Mouse (Mus musculus) G1E (cell line): ENCODE measurements around the gene Snupn. TPM values are rescaled to one million over a fixed set of nuclear protein-coding genes. Genes with fewer than 3 reads are reported as not detected.
"Not testable (repeated sequence)": the region's sequence is repeated elsewhere in the genome, so short reads cannot be mapped to it uniquely, and the experiment has no call there.

ENCODE experiments used
- ATAC-seq: 2 replicates; pipeline ENCODE4 v1.8.0; 2016; ENCODE audit warnings: mild to moderate bottlenecking; ENCODE audit not compliant: insufficient number of reproducible peaks, poor library complexity, low FRiP score, severe bottlenecking; ENCODE audit errors: extremely low read depth
- DNase-seq: peaks from one replicate; pipeline ENCODE4 v3.0.0; 2012; ENCODE audit warnings: low spot score
- H3K27me3 ChIP-seq: 2 replicates; pipeline ENCODE4 v1.6.1; 2012; ENCODE audit warnings: mild to moderate bottlenecking, low read length, inconsistent platforms; ENCODE audit not compliant: insufficient read depth
- H3K36me3 ChIP-seq: replicated peaks from 2 replicates; pipeline ENCODE3; 2012; ENCODE audit warnings: mild to moderate bottlenecking, inconsistent platforms
- H3K4me1 ChIP-seq: 2 replicates; pipeline ENCODE4 v1.6.1; 2012; ENCODE audit warnings: low read depth, low read length, inconsistent platforms, mixed read lengths; ENCODE audit not compliant: insufficient read depth
- H3K4me3 ChIP-seq: 2 replicates; pipeline ENCODE4 v1.5.1; 2012; ENCODE audit warnings: low read depth, mild to moderate bottlenecking, inconsistent platforms, low read length, moderate library complexity, mixed read lengths
- H3K9me3 ChIP-seq: replicated peaks from 2 replicates; pipeline ENCODE4 v1.6.1; 2012; ENCODE audit warnings: inconsistent platforms
- CTCF ChIP-seq: IDR thresholded peaks from 2 replicates; pipeline ENCODE4 v1.5.1; 2012; ENCODE audit warnings: low read depth, low read length, inconsistent platforms, mixed read lengths
- GATA1 ChIP-seq: IDR thresholded peaks from 2 replicates; pipeline ENCODE4 v1.6.1; 2012; ENCODE audit warnings: borderline replicate concordance, low read length, inconsistent platforms, mixed read lengths
- GATA2 ChIP-seq: IDR thresholded peaks from 2 replicates; pipeline ENCODE4 v1.6.1; 2012; ENCODE audit warnings: low read depth, low read length, inconsistent platforms, borderline replicate concordance
- POLR2AphosphoS5 ChIP-seq: IDR thresholded peaks from 2 replicates; pipeline ENCODE4 v1.6.1; 2012; ENCODE audit warnings: low read depth, low read length, inconsistent platforms; ENCODE audit not compliant: insufficient replicate concordance
- TAL1 ChIP-seq: conservative IDR thresholded peaks from 2 replicates; pipeline ENCODE4 v1.6.1; 2012; ENCODE audit warnings: low read depth, low read length, inconsistent platforms, mixed read lengths
- polyA plus RNA-seq: library from polyadenylated mRNA; stranded (reverse); fragments of >175 nt; gene quantifications from 2 replicates; pipeline ENCODE4 v1.2.3, GENCODE M21; 2012
- total RNA-seq, 2 experiments: library from RNA; stranded (forward) in 1 of 2; stranded (reverse) in 1 of 2; fragments of 200-1000 nt in 1 of 2; fragments of >200 nt in 1 of 2; fragmentation: Nextera tagmentation in 1 of 2; gene quantifications; 2 replicates each; pipeline ENCODE4 v1.2.3; 2014 to 2017

The Snupn gene
- total and polyA plus RNA-seq, 3 experiments = 2.4 to 19.2 (median 18.7) TPM

DNA sequence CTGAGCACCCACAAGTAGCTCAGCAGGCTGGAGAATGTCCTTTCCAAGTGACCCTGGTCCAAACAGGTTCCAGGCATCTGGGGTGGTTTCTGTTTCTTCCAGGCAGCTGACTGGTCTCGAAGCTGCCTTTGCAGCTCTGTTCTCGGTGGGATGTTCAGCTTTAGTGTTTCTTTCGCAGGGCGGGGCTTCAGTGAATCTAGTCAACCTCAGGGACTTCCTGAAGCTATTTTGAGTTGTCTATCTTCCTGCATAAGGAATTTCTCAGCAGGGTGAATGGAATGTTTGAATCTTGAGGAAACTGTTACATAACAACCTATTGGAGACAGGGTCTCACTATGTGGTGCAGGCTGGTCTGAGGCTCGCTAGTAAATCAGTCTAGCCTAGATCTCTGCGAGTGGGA, 29.5 kb downstream of the Snupn start:
- no peak overlapping the region for H3K4me3 ChIP-seq
- H3K36me3 ChIP-seq = peaks cover 59% of the 10 kb centered on the region
- H3K27me3 ChIP-seq = no peaks in the 10 kb centered on the region
- H3K9me3 ChIP-seq = no peaks in the 10 kb centered on the region
- DNase-seq = no peak
- no peak for ATAC-seq
- TF ChIP-seq GATA1 (no peak), POLR2AphosphoS5 (no peak), CTCF (no peak), TAL1 (no peak)
- H3K4me1 ChIP-seq = peaks cover 47% of the 10 kb centered on the region

- Histone ChIP-seq H3K9me3 (no peaks in the 10 kb centered on the region), H3K36me3 (peaks cover 58% of the 10 kb centered on the region), H3K27me3 (no peaks in the 10 kb centered on the region), H3K4me3 (no peak overlapping the region; the same call in 1 of the 2 replicates), H3K4me1 (peaks cover 35% of the 10 kb centered on the region)
- DNase-seq (no peak), ATAC-seq (no peak)
- no peak for TF ChIP-seq CTCF
- TF ChIP-seq TAL1 = no peak
- TF ChIP-seq GATA1 = no peak
- TF ChIP-seq POLR2AphosphoS5 = no peak
- TF ChIP-seq GATA2 = no peak
Measured at GRCm38 (mm10) chr9:56981502-56981901, 30.8 kb downstream of the Snupn start.

- Histone ChIP-seq H3K4me1 (peaks cover 33% of the 10 kb centered on the region), H3K4me3 (peak within 1 kb of the TSS; percentile 83), H3K27me3 (no peaks in the 10 kb centered on the region), H3K36me3 (peaks cover 2% of the 10 kb centered on the region), H3K9me3 (no peaks in the 10 kb centered on the region)
- ATAC-seq (peak; percentile 73), DNase-seq (peak; percentile 88)
- TF ChIP-seq POLR2AphosphoS5 = no peak
- no peak for TF ChIP-seq TAL1
- TF ChIP-seq CTCF = no peak
- no peak for TF ChIP-seq GATA1
- no peak for TF ChIP-seq GATA2
Measured at GRCm38 (mm10) chr9:56994286-56995197, 43.9 kb downstream of the Snupn start, which contains the start of gene Ptpn9. Gene Ptpn9, plus strand, starts transcription at chr9:56994923.

DNA sequence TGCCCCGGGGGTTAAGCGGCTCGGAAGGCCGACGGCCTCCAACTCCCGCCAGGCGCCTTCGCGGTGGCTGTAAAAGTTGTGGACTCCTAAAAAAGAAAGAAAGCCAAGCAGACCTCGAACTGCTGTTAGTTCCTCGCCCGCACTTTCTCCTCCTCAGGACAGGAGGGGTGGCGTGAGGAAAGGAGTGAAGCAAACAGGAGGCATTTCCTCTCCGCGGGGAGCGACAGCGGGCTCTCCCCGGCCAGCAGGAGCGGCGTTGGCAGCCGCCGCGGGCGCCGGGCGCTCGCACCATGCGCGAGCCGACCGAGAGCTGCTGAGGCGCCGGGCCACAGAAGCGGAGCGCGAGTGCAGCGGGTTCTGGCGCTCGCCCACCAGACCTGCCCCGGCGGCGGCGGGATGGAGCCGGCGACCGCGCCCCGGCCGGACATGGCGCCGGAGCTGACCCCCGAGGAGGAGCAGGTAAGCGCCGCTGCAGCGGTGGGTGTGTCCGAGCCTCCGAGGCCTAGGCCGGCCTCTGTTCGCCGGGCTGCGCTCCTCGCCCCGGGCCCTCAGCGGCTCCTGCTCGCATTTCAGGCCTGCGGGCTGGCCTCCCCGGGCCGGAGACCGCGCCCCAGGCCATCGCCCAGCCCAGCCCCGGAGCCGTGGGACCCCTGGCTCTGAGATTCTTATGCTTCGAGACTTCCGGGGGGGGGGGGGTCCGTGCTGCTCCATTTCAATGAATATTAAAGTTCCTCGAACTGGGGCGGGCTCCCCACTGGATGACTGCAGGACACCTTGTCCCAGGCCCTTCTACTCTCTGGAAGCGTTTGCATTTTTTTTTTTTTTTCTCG, 44.7 kb downstream of the Snupn start:
- ATAC-seq = no peak
- Histone ChIP-seq H3K36me3 (peaks cover 10% of the 10 kb centered on the region), H3K9me3 (no peaks in the 10 kb centered on the region), H3K27me3 (no peaks in the 10 kb centered on the region), H3K4me1 (peaks cover 39% of the 10 kb centered on the region), H3K4me3 (peak overlapping the region; percentile 83)
- DNase-seq = peak; percentile 63
- no peak for TF ChIP-seq CTCF
- no peak for TF ChIP-seq GATA1
- TF ChIP-seq GATA2 = no peak
- TF ChIP-seq TAL1 = no peak
- TF ChIP-seq POLR2AphosphoS5 = no peak

DNA sequence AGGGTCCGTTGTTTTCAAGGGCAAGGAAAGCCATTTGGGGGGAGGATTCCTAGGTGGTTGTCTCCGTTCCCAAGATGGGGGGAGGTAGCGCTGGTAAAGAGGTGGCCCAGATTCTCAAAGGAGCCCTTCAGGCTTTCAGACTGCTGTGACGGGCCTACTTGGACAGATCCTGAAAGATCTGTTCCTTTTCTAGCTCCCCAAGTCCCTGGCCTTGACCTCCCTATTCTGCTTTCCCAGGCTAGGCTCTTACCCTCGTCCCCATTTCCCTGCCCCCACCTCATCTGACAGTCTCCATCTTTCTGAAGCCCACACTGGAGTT, 45.3 kb downstream of the Snupn start:
- peaks cover 33% of the 10 kb centered on the region for H3K4me1 ChIP-seq
- H3K27me3 ChIP-seq = no peaks in the 10 kb centered on the region
- peak overlapping the region; percentile 83 for H3K4me3 ChIP-seq
- ATAC-seq (no peak), DNase-seq (peak; percentile 16)
- TF ChIP-seq GATA2 (no peak), TAL1 (no peak), GATA1 (no peak), POLR2AphosphoS5 (no peak), CTCF (no peak)
- peaks cover 10% of the 10 kb centered on the region for H3K36me3 ChIP-seq
- H3K9me3 ChIP-seq = no peaks in the 10 kb centered on the region

GRCm38 (mm10) chr9:56997206-56997605, 46.5 kb downstream of the Snupn start:
- Histone ChIP-seq H3K36me3 (peaks cover 13% of the 10 kb centered on the region), H3K4me1 (peaks cover 28% of the 10 kb centered on the region)
- not testable (repeated sequence) for H3K9me3 ChIP-seq, H3K4me3 ChIP-seq, ATAC-seq, DNase-seq, H3K27me3 ChIP-seq
